Mouse (Mus musculus): ENCODE data around the gene Crot. TPM values are rescaled to one million over a fixed set of nuclear protein-coding genes. Genes with fewer than 3 reads are reported as not detected.

Crot gene
- total RNA-seq, 4 experiments from 2014 or later = 19.7 to 23.7 (median 22.5) TPM

Other genes with a start within 250 kb of the Crot start
- gene Abcb1b, start 199.2 kb downstream of the Crot start, total RNA-seq (2022) = 10 to 100 TPM in 1 of 4 experiments, 1 to 10 TPM in 3; 4.4 to 11.1 (median 6.0) TPM
- 10 to 100 TPM; 20.1 to 27.8 (median 21.8) TPM for gene Abcb4, start 103.6 kb downstream of the Crot start, total RNA-seq (2022)
- gene Tmem243, start 103.3 kb upstream of the Crot start, total RNA-seq (2022) = 10 to 100 TPM in 2 of 4 experiments, 1 to 10 TPM in 2; 9.6 to 12.6 (median 10.1) TPM
- gene Dmtf1, start 164.5 kb upstream of the Crot start, total RNA-seq (2022) = 10 to 100 TPM; 10.7 to 13.0 (median 11.3) TPM